Comparison of ENCODE assay signal across 8 mouse cellular contexts in the genomic region with DNA sequence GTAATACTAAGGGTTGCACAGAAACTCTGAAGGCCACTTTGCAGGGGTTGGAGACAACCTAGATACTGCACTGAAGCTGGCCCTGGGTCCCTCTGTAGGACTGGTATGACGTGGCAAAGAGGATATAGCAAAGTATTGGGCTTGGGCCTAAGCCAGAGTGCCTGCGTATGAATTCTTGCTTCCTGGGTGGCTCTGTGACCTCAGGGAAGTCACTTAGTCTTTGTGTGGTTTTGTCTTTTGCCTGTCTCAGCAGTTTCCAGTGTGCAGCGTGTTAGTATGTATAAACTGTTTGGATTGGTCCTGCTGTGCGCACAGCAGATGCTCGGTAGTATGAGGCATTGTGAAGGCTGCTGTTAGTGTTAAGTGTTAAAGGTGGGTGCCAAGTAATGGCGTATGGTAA. TPM values are rescaled to one million over a fixed set of nuclear protein-coding genes. Genes with fewer than 3 reads are reported as not detected.
DNase-seq lines count a peak whose midpoint lies in the region; ATAC-seq lines count a peak whose summit lies in the region.
"Had no signal": no experiment of that assay in that cellular context is flagged by ENCODE, and none has a peak within 500 bp of the region (broad histone marks: within the 10 kb centered on the region; RNA-seq: fewer than 3 reads in every experiment).

No protein-coding gene starts in this region.

- H3K9ac ChIP-seq in kidney, embryonic 14.5 days (ENCODE audit: low read depth, low read length), result no peak overlapping the region
- H3K9ac ChIP-seq: midbrain, embryonic 13.5 days had no signal

- peak; percentile 60 for DNase-seq in kidney, adult 9 months
- peak; percentile 45 to 60 for DNase-seq in CD8-positive naive resting alpha-beta T cell, adult 2 months (ENCODE audit: low read depth in 2 of 2, low spot score in 2 of 2)
- no peak for DNase-seq in left cerebral cortex, postnatal 36 days (ENCODE audit: low spot score in 2 of 2)
- DNase-seq in urinary bladder, postnatal 10 days (ENCODE audit: low spot score), result no peak

- no peaks in the 10 kb centered on the region for H3K27me3 ChIP-seq in kidney, embryonic 14.5 days (ENCODE audit: control insufficient read depth, insufficient read depth, low read length)
- H3K27me3 ChIP-seq: midbrain, embryonic 13.5 days had no signal

- H3K4me2 ChIP-seq in kidney, embryonic 14.5 days (replicated peaks; ENCODE audit: low read depth, low read length), result no peak overlapping the region
- H3K4me2 ChIP-seq: midbrain, embryonic 13.5 days had no signal

- intact Hi-C loops in left cerebral cortex, postnatal 36 days (cut with DNase I), result no loop called here

- H3K4me1 ChIP-seq in kidney, embryonic 14.5 days (ENCODE audit: control insufficient read depth, insufficient read depth, low read length), result peaks cover 20% of the 10 kb centered on the region

- no peak overlapping the region for H3K4me3 ChIP-seq in kidney, embryonic 14.5 days (ENCODE audit: low read length)
- H3K4me3 ChIP-seq: midbrain, embryonic 13.5 days had no signal

- no peak for ATAC-seq in kidney, embryonic 14.5 days (ENCODE audit: low FRiP score, low TSS enrichment)
- ATAC-seq in hematopoietic stem cell, adult 5-6 weeks (replicated peaks in 1 of 2; ENCODE audit: insufficient read depth in 1 of 2, low FRiP score in 2 of 2, low TSS enrichment in 1 of 2, low read depth in 1 of 2, poor library complexity in 2 of 2, severe bottlenecking in 2 of 2), result 0 out of 4 replicates have a peak, but pooled peaks have one; percentile 8 to 17
- peak; percentile 67 for ATAC-seq in monocyte, adult 5-6 weeks (replicated peaks; ENCODE audit: insufficient number of reproducible peaks, low FRiP score, low TSS enrichment, poor library complexity, severe bottlenecking)
- ATAC-seq: midbrain, embryonic 13.5 days had no signal

- H3K36me3 ChIP-seq in kidney, embryonic 14.5 days (ENCODE audit: control insufficient read depth, insufficient read depth, low read length), result 0 out of 2 replicates have a peak, but pooled peaks cover 2% of the 10 kb centered on the region

- H3K9me3 ChIP-seq in kidney, embryonic 14.5 days (ENCODE audit: control insufficient read depth, low read length), result peaks cover 4% of the 10 kb centered on the region; the same call in 1 of the 2 replicates

- 89% methylated on average over 6 of the region's 6 CpGs for WGBS in kidney, embryonic 14.5 days

- H3K27ac ChIP-seq in kidney, embryonic 14.5 days (ENCODE audit: low read depth, low read length), result no peak overlapping the region

RNA-seq across cellular contexts. Expression of gene Galnt2, which starts 11.0 kb away (rescaled TPM):
- 41.6 and 57.7 TPM in 2 replicates for polyA plus RNA-seq in kidney, embryonic 14.5 days (2014; fragmentation: Nextera tagmentation; extraction: Ambion mirVana)
- total RNA-seq in hematopoietic stem cell, adult 5-6 weeks (2017), result 26.9 and 42.6 TPM in 2 replicates
- 39.5 to 77.2 TPM (median 42.9 TPM) in 3 replicates for total RNA-seq in monocyte, adult 5-6 weeks (2017)
- 10 to 100 TPM; 45.4 to 49.7 TPM for total RNA-seq in left cerebral cortex, postnatal 36 days (2021)

Comparison
In these comparisons a context has a peak if more than half of its experiments do, and no peak if none do; other contexts are left out.
1. DNase-seq: peak in kidney, adult 9 months (single experiment) and CD8-positive naive resting alpha-beta T cell, adult 2 months (2 of 2); none in left cerebral cortex, postnatal 36 days (0 of 2) and urinary bladder, postnatal 10 days (single experiment).